In the genomic region with DNA sequence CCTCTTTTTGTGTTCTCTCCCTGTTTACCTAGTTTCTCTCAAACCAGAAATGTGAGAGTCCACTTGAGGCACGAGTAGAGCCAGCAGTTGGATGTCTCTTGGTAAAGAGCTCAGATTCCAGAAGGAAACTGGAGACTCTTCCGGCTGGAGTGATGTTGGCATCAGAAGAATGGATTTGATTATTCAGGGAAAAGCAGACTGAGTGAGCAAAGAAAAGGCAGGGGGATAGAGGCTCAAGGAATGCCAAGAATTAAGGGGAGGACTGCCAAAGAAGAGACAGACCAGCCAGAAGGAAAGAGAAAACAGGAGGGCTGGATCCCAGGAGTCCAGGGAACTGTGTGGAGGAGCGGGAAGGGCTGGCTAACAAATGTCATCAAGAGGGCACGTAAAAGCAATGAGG, we compare ENCODE assay signal across 19 mouse cellular contexts. TPM values are rescaled to one million over a fixed set of nuclear protein-coding genes. Genes with fewer than 3 reads are reported as not detected.
DNase-seq lines count a peak whose midpoint lies in the region; ATAC-seq and TF ChIP-seq lines count a peak whose summit lies in the region.
"Had no signal": no experiment of that assay in that cellular context is flagged by ENCODE, and none has a peak within 500 bp of the region (broad histone marks: within the 10 kb centered on the region; RNA-seq: fewer than 3 reads in every experiment).

No protein-coding gene starts in this region.

- ATAC-seq in heart, embryonic 16.5 days (replicated peaks; ENCODE audit: extremely low read depth, insufficient read depth, low FRiP score) = no peak
- ATAC-seq in lung, embryonic 14.5 days (ENCODE audit: insufficient read depth) = peak; percentile 21; the same call in 1 of the 2 replicates
- ATAC-seq in embryonic facial prominence, embryonic 14.5 days (ENCODE audit: low read depth) = peak; percentile 80
- no peak for ATAC-seq in neural tube, embryonic 15.5 days (ENCODE audit: low FRiP score)
- ATAC-seq: hindbrain, embryonic 16.5 days had no signal

- H3K4me1 ChIP-seq in heart, embryonic 16.5 days (ENCODE audit: control insufficient read depth, insufficient read depth, low read length) = no peaks in the 10 kb centered on the region
- H3K4me1 ChIP-seq in lung, embryonic 14.5 days (ENCODE audit: insufficient read depth) = no peaks in the 10 kb centered on the region; the same call in 1 of the 2 replicates
- H3K4me1 ChIP-seq in embryonic facial prominence, embryonic 14.5 days (ENCODE audit: control insufficient read depth, insufficient read depth, low read length) = peaks cover 12% of the 10 kb centered on the region
- H3K4me1 ChIP-seq in neural tube, embryonic 15.5 days = peaks cover 16% of the 10 kb centered on the region

- DNase-seq in heart, postnatal 14 days = no peak
- peak; percentile 55 for DNase-seq in lung, embryonic 14.5 days
- no peak for DNase-seq in lung, adult 18-20 months
- DNase-seq in brain, embryonic 14.5 days (ENCODE audit: low read depth) = peak; percentile 64
- DNase-seq in embryonic facial prominence, embryonic 14.5 days (ENCODE audit: low spot score) = peak; percentile 91
- no peak for DNase-seq in right cerebral cortex, postnatal 4 days
- DNase-seq: cerebellum, postnatal 14 days; embryo, embryonic 11 days; kidney, adult 18-20 months; kidney, postnatal 36 days; right cerebral cortex, adult 18-20 months; spleen, adult 18-20 months; thymus, adult 18-20 months had no signal

- no peak for TF ChIP-seq CTCF in lung, embryonic 14.5 days (IDR thresholded peaks at IDR 0.05; ENCODE audit: low read depth)
- no peak for TF ChIP-seq CTCF in brain, embryonic 14.5 days (IDR thresholded peaks at IDR 0.05; ENCODE audit: borderline replicate concordance, extremely low read depth, insufficient read depth, insufficient read length)

- H3K9me3 ChIP-seq in heart, embryonic 16.5 days (replicated peaks; ENCODE audit: control insufficient read depth, low read length) = no peaks in the 10 kb centered on the region
- no peaks in the 10 kb centered on the region for H3K9me3 ChIP-seq in lung, embryonic 14.5 days (ENCODE audit: low read depth, low read length)
- H3K9me3 ChIP-seq in embryonic facial prominence, embryonic 14.5 days (ENCODE audit: control insufficient read depth, low read length) = no peaks in the 10 kb centered on the region
- no peaks in the 10 kb centered on the region for H3K9me3 ChIP-seq in neural tube, embryonic 15.5 days (replicated peaks)

- H3K4me3 ChIP-seq in heart, embryonic 16.5 days (ENCODE audit: low read length) = no peak overlapping the region
- no peak overlapping the region for H3K4me3 ChIP-seq in lung, embryonic 14.5 days (ENCODE audit: low read depth, low read length)
- H3K4me3 ChIP-seq in embryonic facial prominence, embryonic 14.5 days (ENCODE audit: low read depth, low read length) = no peak overlapping the region
- no peak overlapping the region for H3K4me3 ChIP-seq in neural tube, embryonic 15.5 days (replicated peaks)

- no peak overlapping the region for H3K9ac ChIP-seq in heart, embryonic 16.5 days (ENCODE audit: low read length)
- H3K9ac ChIP-seq in lung, embryonic 14.5 days = no peak overlapping the region
- H3K9ac ChIP-seq in embryonic facial prominence, embryonic 14.5 days (ENCODE audit: low read depth, low read length) = no peak overlapping the region
- H3K9ac ChIP-seq in neural tube, embryonic 15.5 days (replicated peaks) = no peak overlapping the region

- intact Hi-C loops in heart, postnatal 14 days (cut with DNase I) = no loop called here

- 0 out of 2 replicates have a peak overlapping the region, but pooled peaks have one; percentile 27 for H3K27ac ChIP-seq in heart, embryonic 16.5 days (ENCODE audit: low read length)
- H3K27ac ChIP-seq in lung, embryonic 14.5 days (ENCODE audit: low read depth) = peak overlapping the region; percentile 66
- H3K27ac ChIP-seq in embryonic facial prominence, embryonic 14.5 days (replicated peaks; ENCODE audit: low read depth, low read length) = peak overlapping the region; percentile 59
- H3K27ac ChIP-seq in neural tube, embryonic 15.5 days (replicated peaks) = no peak overlapping the region

- TF ChIP-seq POLR2A in brain, embryonic 14.5 days (IDR thresholded peaks at IDR 0.05; ENCODE audit: borderline replicate concordance, extremely low read depth, insufficient read depth, insufficient read length, poor library complexity, severe bottlenecking) = no peak

- WGBS in heart, embryonic 16.5 days = 59% methylated on average over 4 of the region's 4 CpGs
- 35% methylated on average over 4 of the region's 4 CpGs for WGBS in lung, embryonic 14.5 days
- 25% methylated on average over 4 of the region's 4 CpGs for WGBS in embryonic facial prominence, embryonic 14.5 days
- 65% methylated on average over 4 of the region's 4 CpGs for whole genome bisulfite sequencing in neural tube, embryonic 15.5 days

- H3K27me3 ChIP-seq in heart, embryonic 16.5 days (ENCODE audit: control insufficient read depth, insufficient read depth, low read length) = no peaks in the 10 kb centered on the region
- no peaks in the 10 kb centered on the region for H3K27me3 ChIP-seq in lung, embryonic 14.5 days (ENCODE audit: insufficient read depth, low read length)
- no peaks in the 10 kb centered on the region for H3K27me3 ChIP-seq in embryonic facial prominence, embryonic 14.5 days (replicated peaks; ENCODE audit: control insufficient read depth, insufficient read depth, low read length)
- no peaks in the 10 kb centered on the region for H3K27me3 ChIP-seq in neural tube, embryonic 15.5 days (replicated peaks)

- H3K36me3 ChIP-seq in heart, embryonic 16.5 days (ENCODE audit: control insufficient read depth, insufficient read depth) = no peaks in the 10 kb centered on the region
- H3K36me3 ChIP-seq in lung, embryonic 14.5 days (ENCODE audit: insufficient read depth) = no peaks in the 10 kb centered on the region
- H3K36me3 ChIP-seq in embryonic facial prominence, embryonic 14.5 days (ENCODE audit: control insufficient read depth, insufficient read depth, low read length) = no peaks in the 10 kb centered on the region
- no peaks in the 10 kb centered on the region for H3K36me3 ChIP-seq in neural tube, embryonic 15.5 days

- no peak overlapping the region for H3K4me2 ChIP-seq in heart, embryonic 16.5 days (ENCODE audit: low read depth, low read length)
- no peak overlapping the region for H3K4me2 ChIP-seq in lung, embryonic 14.5 days
- no peak overlapping the region for H3K4me2 ChIP-seq in embryonic facial prominence, embryonic 14.5 days (ENCODE audit: low read depth, low read length)
- no peak overlapping the region for H3K4me2 ChIP-seq in neural tube, embryonic 15.5 days
- H3K4me2 ChIP-seq: liver, embryonic 11.5 days had no signal

RNA-seq across cellular contexts. Expression of a gene that starts 15.9 kb away (rescaled TPM):
- polyA plus RNA-seq in heart, embryonic 16.5 days (2015; fragmentation: Nextera tagmentation; extraction: Ambion mirVana) = 36.8 and 39.9 TPM in 2 replicates
- 10 to 100 TPM; 22.6 to 31.5 TPM for total RNA-seq in heart, postnatal 14 days (2021)
- polyA plus RNA-seq in lung, embryonic 14.5 days (2014; fragmentation: Nextera tagmentation; extraction: Ambion mirVana) = 10.7 and 12.4 TPM in 2 replicates
- 6.2 and 7.0 TPM in 2 replicates for polyA plus RNA-seq in brain, embryonic 14.5 days (2012; rRNA removed)
- polyA plus RNA-seq in embryonic facial prominence, embryonic 14.5 days (2014; fragmentation: Nextera tagmentation; extraction: Ambion mirVana) = 15.5 and 21.9 TPM in 2 replicates
- polyA plus RNA-seq in neural tube, embryonic 15.5 days (2015; fragmentation: Nextera tagmentation; extraction: Ambion mirVana) = 6.3 and 8.7 TPM in 2 replicates

RNA-seq across cellular contexts. Expression of a gene that starts 16.1 kb away (rescaled TPM):
- polyA plus RNA-seq in heart, embryonic 16.5 days (2015; fragmentation: Nextera tagmentation; extraction: Ambion mirVana) = 0.85 and 0.95 TPM in 2 replicates
- under 1 TPM; 0.15 to 0.33 TPM for total RNA-seq in heart, postnatal 14 days (2021)
- 0.18 and 0.43 TPM in 2 replicates for polyA plus RNA-seq in lung, embryonic 14.5 days (2014; fragmentation: Nextera tagmentation; extraction: Ambion mirVana)
- polyA plus RNA-seq in brain, embryonic 14.5 days (2012; rRNA removed) = 1.3 and 1.6 TPM in 2 replicates
- 1.3 and 1.8 TPM in 2 replicates for polyA plus RNA-seq in embryonic facial prominence, embryonic 14.5 days (2014; fragmentation: Nextera tagmentation; extraction: Ambion mirVana)
- 1.4 and 1.5 TPM in 2 replicates for polyA plus RNA-seq in neural tube, embryonic 15.5 days (2015; fragmentation: Nextera tagmentation; extraction: Ambion mirVana)
- total RNA-seq: heart, postnatal 25 days; megakaryocyte progenitor cell, adult 5-6 weeks had no signal
- polyA plus RNA-seq: liver, embryonic 11.5 days had no signal

RNA-seq across cellular contexts. Expression of a gene that starts 53.4 kb away (rescaled TPM):
- polyA plus RNA-seq in heart, embryonic 16.5 days (2015; fragmentation: Nextera tagmentation; extraction: Ambion mirVana) = 36.5 and 39.9 TPM in 2 replicates
- total RNA-seq in heart, postnatal 14 days (2021) = 1 to 10 TPM; 1.7 to 3.4 TPM
- polyA plus RNA-seq in lung, embryonic 14.5 days (2014; fragmentation: Nextera tagmentation; extraction: Ambion mirVana) = 78.9 and 85.9 TPM in 2 replicates
- polyA plus RNA-seq in brain, embryonic 14.5 days (2012; rRNA removed) = 14.5 and 23.7 TPM in 2 replicates
- 42.9 and 50.7 TPM in 2 replicates for polyA plus RNA-seq in embryonic facial prominence, embryonic 14.5 days (2014; fragmentation: Nextera tagmentation; extraction: Ambion mirVana)
- 6.8 and 17.1 TPM in 2 replicates for polyA plus RNA-seq in neural tube, embryonic 15.5 days (2015; fragmentation: Nextera tagmentation; extraction: Ambion mirVana)

Comparison
In these comparisons a context has a peak if more than half of its experiments do, and no peak if none do; other contexts are left out.
1. DNase-seq: peak in lung, embryonic 14.5 days (single experiment), brain, embryonic 14.5 days (single experiment) and embryonic facial prominence, embryonic 14.5 days (single experiment); none in heart, postnatal 14 days (0 of 2), lung, adult 18-20 months (0 of 2) and right cerebral cortex, postnatal 4 days (single experiment).
2. ATAC-seq: peak in lung, embryonic 14.5 days (single experiment) and embryonic facial prominence, embryonic 14.5 days (single experiment); none in heart, embryonic 16.5 days (single experiment) and neural tube, embryonic 15.5 days (single experiment).